Mouse (Mus musculus) olfactory bulb, adult 2 months (tissue): ENCODE measurements at regions not wholly inside any gene's neighbourhood (a gene's known extent, or its start where the extent isn't known, plus 50 kb on each side); places are given as distances from the start of the nearest gene placed in this dataset.

Source experiments
- H3K27ac ChIP-seq: fragments of 200-500 bp; 2 replicates; pipeline ENCODE4 v1.5.1; 2012; ENCODE audit warnings: low read depth, low read length; ENCODE audit not compliant: insufficient read depth
- H3K4me1 ChIP-seq: fragments of 200-500 bp; 2 replicates; pipeline ENCODE4 v1.6.1; 2012; ENCODE audit warnings: low read length; ENCODE audit not compliant: control insufficient read depth, insufficient read depth
- H3K4me3 ChIP-seq: fragments of 200-500 bp; 2 replicates; pipeline ENCODE4 v1.5.1; 2012; ENCODE audit warnings: mild to moderate bottlenecking, low read depth, low read length, moderate library complexity; ENCODE audit not compliant: insufficient read depth
- CTCF ChIP-seq: fragments of 200-500 bp; IDR thresholded peaks from 2 replicates; pipeline ENCODE4 v1.5.1; 2012; ENCODE audit warnings: low read depth, mild to moderate bottlenecking, low read length, moderate library complexity; ENCODE audit not compliant: insufficient read depth
- POLR2A ChIP-seq: fragments of 200-500 bp; IDR thresholded peaks from 2 replicates; pipeline ENCODE4 v1.6.1; 2012; ENCODE audit warnings: mild to moderate bottlenecking, low read depth, low read length, moderate library complexity; ENCODE audit not compliant: insufficient read depth
- WGBS: fragments of 180-500 bp; shearing (Covaris S2); methylation state at CpG from one replicate; pipeline ENCODE4 v1.1.7; 2018; 5-methylcytosine and 5-hydroxymethylcytosine counted together

DNA sequence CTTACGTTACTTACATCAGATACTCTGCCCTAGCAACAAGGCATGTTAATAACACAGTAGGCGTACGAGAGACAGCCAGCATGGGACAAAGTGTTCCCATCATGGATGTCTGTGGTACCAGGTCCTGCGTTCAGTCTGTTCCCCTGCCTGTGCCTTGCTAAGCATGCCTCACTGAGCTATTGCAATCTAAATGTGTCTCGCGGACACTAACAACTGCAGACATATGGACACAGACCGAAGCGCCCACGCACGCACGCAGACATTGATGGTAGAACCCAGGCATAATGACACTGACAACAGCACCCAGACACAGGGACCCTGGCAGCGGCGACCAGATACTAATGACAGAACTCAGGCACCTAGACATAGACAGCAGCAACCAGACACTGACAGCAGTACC, 355.5 kb upstream of the Zdhhc25 start:
- 76% methylated on average over 13 of the region's 13 CpGs for WGBS
- H3K27ac ChIP-seq, result no peak overlapping the region
- no peak for TF ChIP-seq CTCF
- TF ChIP-seq POLR2A, result no peak
- peaks cover 31% of the 10 kb centered on the region for H3K4me1 ChIP-seq
- H3K4me3 ChIP-seq, result no peak overlapping the region

DNA sequence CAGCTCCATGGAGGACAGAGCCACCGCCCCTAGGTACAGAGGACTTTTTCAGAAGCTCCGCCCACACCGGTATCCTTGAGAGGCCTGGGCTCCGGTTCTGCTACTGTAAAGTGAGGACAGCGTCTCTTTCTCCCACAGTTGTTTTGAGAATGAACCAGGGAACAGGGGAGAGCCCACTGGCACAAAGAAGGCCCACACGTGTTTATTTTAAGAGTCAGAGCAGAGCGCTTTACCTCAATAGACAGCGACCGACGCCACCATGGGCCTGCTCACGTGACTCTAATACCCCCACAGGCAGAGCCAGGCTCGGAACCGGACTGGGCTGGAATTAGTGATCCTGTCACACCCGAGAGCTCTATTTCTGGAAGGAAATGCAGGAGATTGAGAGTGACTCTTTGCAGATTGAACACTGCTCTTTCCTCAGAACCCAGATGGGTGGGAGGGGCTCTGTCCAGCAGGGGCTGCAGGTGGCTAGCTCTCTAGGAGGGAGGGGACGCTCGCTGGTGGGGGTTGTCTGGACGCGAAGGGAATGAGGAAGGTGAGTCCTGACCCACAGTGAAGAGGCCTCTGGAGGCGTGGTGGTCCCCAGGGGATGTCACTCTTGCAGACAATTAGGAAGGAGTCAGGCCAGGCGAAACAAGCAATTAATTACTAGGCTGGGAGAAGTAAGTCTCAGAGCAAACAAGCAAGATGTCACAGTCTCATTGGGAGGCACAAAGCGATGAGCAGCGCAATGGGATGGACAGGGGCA, 354.4 kb upstream of the Zdhhc25 start:
- 42% methylated on average over 22 of the region's 22 CpGs for WGBS
- TF ChIP-seq POLR2A, result no peak
- no peak for TF ChIP-seq CTCF
- H3K4me3 ChIP-seq, result no peak overlapping the region
- no peak overlapping the region for H3K27ac ChIP-seq
- H3K4me1 ChIP-seq, result peaks cover 31% of the 10 kb centered on the region

DNA sequence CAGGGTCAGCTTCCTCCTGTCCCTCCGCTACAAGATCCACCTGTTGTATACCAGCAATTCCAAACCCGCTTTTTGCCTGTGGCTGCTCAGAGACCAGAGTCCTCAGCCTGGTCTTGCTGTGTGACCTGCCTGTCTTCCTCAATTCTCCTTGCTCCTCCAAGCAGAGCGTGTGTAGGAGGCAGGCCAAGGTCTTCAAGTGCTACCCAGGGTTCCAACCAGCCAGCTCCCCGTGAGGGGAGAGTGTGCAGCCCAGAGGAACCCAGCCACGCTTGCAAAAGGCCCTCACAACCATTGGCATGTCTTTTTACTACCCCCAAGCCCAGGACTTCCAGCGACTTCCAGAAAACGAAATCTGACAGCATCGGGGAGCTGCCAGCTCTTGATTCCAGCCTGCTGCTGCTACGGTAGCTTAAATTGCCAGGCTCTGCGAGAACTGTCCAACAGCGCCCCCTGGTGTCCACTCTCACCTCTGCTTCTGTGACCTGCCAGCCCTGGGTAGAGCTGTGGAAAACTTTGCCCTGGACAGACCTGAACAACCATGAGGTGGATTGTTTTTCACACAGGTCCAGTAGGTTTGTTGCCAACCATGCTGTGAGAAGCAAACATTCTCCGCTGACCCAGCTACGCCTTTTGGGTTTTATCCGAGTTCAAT, 352.0 kb upstream of the Zdhhc25 start:
- WGBS, result 24% methylated on average over 14 of the region's 14 CpGs
- no peak overlapping the region for H3K4me3 ChIP-seq
- no peak overlapping the region for H3K27ac ChIP-seq

DNA sequence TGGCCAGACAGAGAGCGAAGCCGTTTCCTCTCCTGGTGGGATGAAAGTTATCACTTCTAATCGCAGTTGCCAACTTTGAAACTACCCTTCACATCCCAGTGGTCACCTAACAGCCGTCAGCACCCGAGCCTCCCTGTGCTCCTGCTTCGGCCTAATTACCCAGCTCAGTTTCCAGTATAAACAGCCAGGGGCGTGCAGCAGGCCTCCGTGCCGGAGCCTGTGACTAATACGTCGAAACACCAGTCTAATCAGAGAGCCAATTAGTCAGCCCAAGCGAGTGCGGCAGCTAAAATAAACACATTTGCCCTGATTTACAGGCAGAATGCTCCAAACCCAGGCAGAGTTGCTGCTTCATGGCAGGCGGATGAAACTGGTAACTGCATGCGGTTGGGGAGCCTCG, 312.1 kb upstream of the Zdhhc25 start:
- WGBS, result 24% methylated on average over 16 of the region's 16 CpGs
- peaks cover 25% of the 10 kb centered on the region for H3K4me1 ChIP-seq
- no peak for TF ChIP-seq POLR2A
- TF ChIP-seq CTCF, result 0 out of 2 replicates have a peak, but pooled peaks have one; percentile 6
- H3K4me3 ChIP-seq, result no peak overlapping the region
- peak overlapping the region; percentile 94 for H3K27ac ChIP-seq

More for the DNA sequence above, 352.0 kb upstream of the Zdhhc25 start:
- TF ChIP-seq POLR2A (no peak), CTCF (peak; percentile 86)
- H3K4me1 ChIP-seq, result peaks cover 31% of the 10 kb centered on the region

DNA sequence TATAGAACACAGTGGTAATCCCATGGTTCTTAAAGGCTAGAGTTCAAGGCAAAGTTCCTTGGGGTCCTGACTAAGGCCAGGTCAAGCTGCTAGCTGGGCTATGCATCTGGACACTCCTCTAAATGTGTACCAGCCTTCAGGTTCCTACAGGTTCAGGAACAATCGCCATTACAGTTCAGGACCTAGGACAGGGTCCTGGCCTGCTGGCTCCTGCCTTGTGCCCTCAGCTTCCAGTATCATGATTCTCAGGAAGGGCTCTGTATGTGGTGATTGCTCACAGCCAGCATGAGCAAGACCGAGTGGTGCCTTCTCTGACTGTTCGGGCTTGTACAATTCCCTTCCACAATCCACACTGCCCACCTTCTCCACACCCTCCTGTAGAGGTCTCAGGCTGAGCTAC, 311.4 kb upstream of the Zdhhc25 start:
- TF ChIP-seq POLR2A, result no peak
- no peak for TF ChIP-seq CTCF
- WGBS, result 58% methylated on average over 3 of the region's 3 CpGs
- no peak overlapping the region for H3K4me3 ChIP-seq
- H3K27ac ChIP-seq, result peak overlapping the region; percentile 94
- H3K4me1 ChIP-seq, result peaks cover 25% of the 10 kb centered on the region

DNA sequence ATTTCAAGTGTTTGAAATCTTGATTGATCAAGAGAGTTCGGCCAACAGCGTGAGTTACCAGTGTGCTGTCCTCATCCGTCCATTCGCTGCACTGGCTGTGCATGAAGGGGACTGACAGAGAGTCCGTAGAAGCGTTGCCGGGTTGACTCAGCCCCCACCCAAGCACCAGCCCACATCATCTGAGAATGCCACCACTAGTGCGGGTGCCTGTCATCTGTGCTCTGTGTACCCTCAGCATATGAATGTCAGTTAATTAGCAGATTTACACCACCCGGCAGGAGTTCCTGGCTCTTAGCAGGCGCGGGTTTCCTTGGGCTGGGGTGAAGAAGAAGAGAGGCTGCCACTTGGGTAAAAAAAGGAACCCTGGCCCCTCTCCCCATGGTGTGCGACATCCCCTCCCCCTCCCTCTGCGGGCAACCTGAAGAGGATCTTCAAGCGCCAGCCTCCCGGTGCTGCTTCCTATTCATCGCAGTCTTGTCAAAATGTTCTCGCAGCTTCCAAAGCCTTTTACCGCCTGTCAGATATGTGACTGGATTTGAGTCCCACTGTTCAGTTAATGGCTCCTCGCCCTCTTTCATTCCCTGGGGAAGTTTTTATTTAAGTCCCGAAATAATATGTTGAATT, 309.2 kb upstream of the Zdhhc25 start:
- 27% methylated on average over 20 of the region's 20 CpGs for WGBS
- TF ChIP-seq POLR2A (no peak), CTCF (no peak)
- Histone ChIP-seq H3K27ac (no peak overlapping the region), H3K4me3 (no peak overlapping the region), H3K4me1 (peaks cover 25% of the 10 kb centered on the region)

DNA sequence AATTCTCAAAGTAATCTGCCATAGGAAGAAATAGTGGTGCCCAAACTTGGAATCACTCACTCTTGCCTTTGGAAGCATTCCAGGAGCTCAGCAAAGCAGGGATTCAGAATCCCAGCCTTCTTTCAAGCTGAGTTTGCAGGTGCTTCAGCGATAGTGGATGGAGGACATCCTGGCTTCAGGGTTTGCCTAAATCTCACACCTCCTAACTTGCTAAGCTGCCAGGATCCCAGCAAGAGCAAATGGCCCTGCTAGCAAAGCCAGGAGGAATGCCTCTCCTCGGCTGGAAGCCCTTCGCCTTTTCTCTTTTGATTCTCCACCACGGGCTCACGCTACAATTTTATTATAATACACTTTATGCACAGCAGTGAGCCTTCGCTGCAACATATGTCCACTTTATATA, 301.0 kb upstream of the Zdhhc25 start:
- TF ChIP-seq POLR2A (no peak), CTCF (no peak)
- no peak overlapping the region for H3K4me3 ChIP-seq
- peaks cover 7% of the 10 kb centered on the region; the same call in 1 of the 2 replicates for H3K4me1 ChIP-seq
- 72% methylated on average over 6 of the region's 6 CpGs for WGBS
- no peak overlapping the region for H3K27ac ChIP-seq

DNA sequence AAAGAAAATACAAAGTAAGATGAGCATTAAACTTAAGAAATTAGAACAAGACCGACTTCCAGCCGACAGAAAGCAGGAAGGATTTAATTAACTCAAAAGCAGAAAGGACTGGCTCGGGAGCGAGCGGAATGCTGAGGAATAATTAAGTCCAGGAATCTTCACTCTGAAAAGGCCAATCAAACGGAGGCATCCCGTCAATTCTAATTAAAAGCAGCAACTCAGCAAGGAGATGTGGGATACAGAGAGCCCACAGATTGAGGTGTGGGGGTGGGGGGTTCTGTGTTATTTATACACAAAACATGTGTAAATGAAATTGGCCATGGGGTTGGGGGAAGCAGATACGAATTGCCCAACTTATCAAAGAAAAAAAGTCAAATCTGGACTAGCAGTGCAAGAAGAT, 288.9 kb upstream of the Zdhhc25 start:
- WGBS, result 62% methylated on average over 8 of the region's 8 CpGs
- peaks cover 9% of the 10 kb centered on the region for H3K4me1 ChIP-seq
- no peak overlapping the region for H3K4me3 ChIP-seq
- TF ChIP-seq POLR2A (no peak), CTCF (no peak)
- H3K27ac ChIP-seq, result no peak overlapping the region

DNA sequence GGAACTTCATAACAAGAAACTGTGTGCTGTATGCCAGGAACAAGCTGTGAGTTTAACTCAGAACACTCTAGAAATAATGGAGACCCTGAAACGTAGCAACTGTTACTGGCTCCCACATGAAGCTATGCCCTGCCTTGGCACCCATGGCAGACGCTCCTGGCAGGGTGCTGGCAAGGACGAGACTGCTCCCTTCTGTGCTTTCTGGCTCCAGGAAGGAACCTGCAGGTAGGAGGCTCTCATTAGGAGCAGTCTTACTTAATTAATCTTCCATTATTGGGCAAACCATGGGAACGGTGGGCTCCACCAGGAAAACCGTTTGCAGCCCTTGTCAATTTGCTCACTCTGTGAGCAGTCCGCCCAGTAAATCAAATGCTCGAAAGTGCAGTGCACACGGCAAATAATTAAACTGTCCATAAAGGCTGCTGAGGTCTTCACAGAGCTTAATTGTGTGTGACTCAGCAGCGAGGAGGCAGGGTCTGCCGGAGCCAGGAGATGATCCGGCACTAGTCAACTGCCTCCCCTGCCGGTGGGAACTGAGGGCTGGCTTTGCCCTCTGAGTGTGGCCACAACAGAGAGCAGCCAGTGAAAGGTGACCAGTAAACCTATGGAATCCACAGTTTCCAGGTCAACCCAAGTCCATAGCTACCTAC, 285.2 kb upstream of the Zdhhc25 start:
- TF ChIP-seq CTCF (0 out of 2 replicates have a peak, but pooled peaks have one; percentile 6), POLR2A (no peak)
- H3K4me1 ChIP-seq, result peaks cover 9% of the 10 kb centered on the region
- H3K4me3 ChIP-seq, result no peak overlapping the region
- WGBS, result 13% methylated on average over 12 of the region's 12 CpGs
- H3K27ac ChIP-seq, result no peak overlapping the region
